Mouse (Mus musculus) kidney, adult 2 months (tissue): ENCODE data around the gene Olfr487. TPM values are rescaled to one million over a fixed set of nuclear protein-coding genes. Genes with fewer than 3 reads are reported as not detected.

ENCODE experiments used
- DNase-seq: peaks from one replicate; pipeline ENCODE4 v3.0.0; 2021
- H3K27ac ChIP-seq: fragments of 200-500 bp; 2 replicates; pipeline ENCODE4 v1.5.1; 2012; ENCODE audit warnings: low read depth, low read length, control low read depth, inconsistent platforms; ENCODE audit not compliant: insufficient read depth
- H3K27me3 ChIP-seq: fragments of 200-500 bp; replicated peaks from 2 replicates; pipeline ENCODE4 v1.6.1; 2012; ENCODE audit warnings: mild to moderate bottlenecking, moderate library complexity, low read length, inconsistent platforms; ENCODE audit not compliant: control insufficient read depth, insufficient read depth
- H3K36me3 ChIP-seq: fragments of 200-500 bp; 2 replicates; pipeline ENCODE4 v1.6.1; 2012; ENCODE audit warnings: mild to moderate bottlenecking, moderate library complexity, low read length, inconsistent platforms; ENCODE audit not compliant: control insufficient read depth, insufficient read depth
- H3K4me1 ChIP-seq: fragments of 200-500 bp; 2 replicates; pipeline ENCODE4 v1.6.1; 2011; ENCODE audit warnings: low read length; ENCODE audit not compliant: control insufficient read depth, insufficient read depth
- H3K4me3 ChIP-seq: fragments of 200-500 bp; 2 replicates; pipeline ENCODE4 v1.5.1; 2011; ENCODE audit warnings: mild to moderate bottlenecking, low read depth, low read length, control low read depth; ENCODE audit not compliant: insufficient read depth
- CTCF ChIP-seq: fragments of 200-500 bp; conservative IDR thresholded peaks from 2 replicates; pipeline ENCODE4 v1.5.1; 2011; ENCODE audit warnings: low read depth, mild to moderate bottlenecking, control low read depth, low read length, moderate library complexity, mixed read lengths; ENCODE audit not compliant: insufficient read depth, insufficient read length
- POLR2A ChIP-seq: fragments of 200-500 bp; IDR thresholded peaks from one replicate; pipeline ENCODE4 v1.6.1; 2011; ENCODE audit warnings: low read depth, low read length, control low read depth
- polyA plus RNA-seq: library from polyadenylated mRNA; depleted of rRNA; stranded (reverse); fragments of >200 nt; gene quantifications from 2 replicates; pipeline ENCODE4 v1.2.3, GENCODE M21; 2012; rRNA removed

Gene Olfr487
- polyA plus RNA-seq, 1 experiment: not detected

- no peak for TF ChIP-seq POLR2A
- TF ChIP-seq CTCF: no peak
- no peaks in the 10 kb centered on the region for H3K27me3 ChIP-seq
- no peaks in the 10 kb centered on the region for H3K4me1 ChIP-seq
- H3K4me3 ChIP-seq: no peak within 1 kb of the TSS
- no peaks in the 10 kb centered on the region for H3K36me3 ChIP-seq
- no peak for DNase-seq
- no peak within 1 kb of the TSS for H3K27ac ChIP-seq
These were observed 54.7 kb downstream of the Olfr487 start, which contains the start of gene Olfr485 for GRCm38 (mm10) chr7:108159771-108160170. TSS of gene Olfr485 (minus strand) at chr7:108159871.

Other genes starting within 250 kb of the Olfr487 start
- not detected in 2 replicates for gene Olfr476, start 249.8 kb downstream of the Olfr487 start, polyA plus RNA-seq
- gene Olfr477, start 227.9 kb downstream of the Olfr487 start, polyA plus RNA-seq: not detected in 2 replicates
- gene Olfr478, start 180.6 kb downstream of the Olfr487 start, polyA plus RNA-seq: not detected in 2 replicates
- gene Olfr479, start 163.9 kb downstream of the Olfr487 start, polyA plus RNA-seq: not detected in 2 replicates
- not detected in 2 replicates for gene Olfr480, start 147.3 kb downstream of the Olfr487 start, polyA plus RNA-seq
- not detected in 2 replicates for gene Olfr481, start 134.8 kb downstream of the Olfr487 start, polyA plus RNA-seq
- gene Olfr482, start 117.0 kb downstream of the Olfr487 start, polyA plus RNA-seq: 0.03 TPM in 1 of 2 replicates, not detected in the other
- not detected in 2 replicates for gene Olfr483, start 113.8 kb downstream of the Olfr487 start, polyA plus RNA-seq
- gene Olfr484, start 87.2 kb downstream of the Olfr487 start, polyA plus RNA-seq: not detected in 2 replicates
- gene Olfr485, start 54.8 kb downstream of the Olfr487 start, polyA plus RNA-seq: not detected in 2 replicates
- gene Olfr486, start 41.9 kb downstream of the Olfr487 start, polyA plus RNA-seq: not detected in 2 replicates
- gene Olfr488, start 43.7 kb upstream of the Olfr487 start, polyA plus RNA-seq: not detected in 2 replicates
- not detected in 2 replicates for gene Olfr490, start 74.3 kb upstream of the Olfr487 start, polyA plus RNA-seq
- gene Olfr491, start 98.8 kb upstream of the Olfr487 start, polyA plus RNA-seq: not detected in 2 replicates
- not detected in 2 replicates for gene Olfr492, start 109.0 kb upstream of the Olfr487 start, polyA plus RNA-seq
- gene Olfr493, start 132.3 kb upstream of the Olfr487 start, polyA plus RNA-seq: not detected in 2 replicates
- gene Olfr494, start 150.7 kb upstream of the Olfr487 start, polyA plus RNA-seq: not detected in 2 replicates
- gene Olfr495, start 178.5 kb upstream of the Olfr487 start, polyA plus RNA-seq: not detected in 2 replicates
- gene Olfr497, start 205.8 kb upstream of the Olfr487 start, polyA plus RNA-seq: not detected in 2 replicates